Mouse (Mus musculus) intestine, embryonic 16.5 days (tissue): Measurements from ENCODE around the gene Krtap17-1. TPM values are rescaled to one million over a fixed set of nuclear protein-coding genes. Genes with fewer than 3 reads are reported as not detected.

Experiments used
- ATAC-seq: fragments of 200-750 bp; cut with Nextera tagmentation; 2 replicates; pipeline ENCODE4 v1.8.0; 2017; ENCODE audit warnings: moderate TSS enrichment, moderate library complexity
- H3K27ac ChIP-seq: fragments of 300-500 bp; sonication (generic); 2 replicates; pipeline ENCODE4 v1.5.1; 2014; ENCODE audit warnings: mild to moderate bottlenecking, low read length
- H3K27me3 ChIP-seq: fragments of 300-500 bp; sonication (generic); replicated peaks from 2 replicates; pipeline ENCODE4 v1.6.1; 2014; ENCODE audit warnings: low read length, control low read depth, mixed read lengths; ENCODE audit not compliant: control insufficient read depth, insufficient read depth
- H3K36me3 ChIP-seq: fragments of 300-500 bp; sonication (generic); 2 replicates; pipeline ENCODE4 v1.6.1; 2014; ENCODE audit warnings: low read length, control low read depth; ENCODE audit not compliant: control insufficient read depth, insufficient read depth
- H3K4me1 ChIP-seq: fragments of 300-500 bp; sonication (generic); 2 replicates; pipeline ENCODE4 v1.6.1; 2014; ENCODE audit warnings: low read length, control low read depth, mixed read lengths; ENCODE audit not compliant: control insufficient read depth, insufficient read depth
- H3K4me2 ChIP-seq: fragments of 300-500 bp; sonication (generic); 2 replicates; pipeline ENCODE4 v1.6.1; 2014; ENCODE audit warnings: low read depth, low read length, control low read depth
- H3K4me3 ChIP-seq: fragments of 300-500 bp; sonication (generic); 2 replicates; pipeline ENCODE4 v1.5.1; 2014; ENCODE audit warnings: mild to moderate bottlenecking, low read length
- H3K9ac ChIP-seq: fragments of 300-500 bp; sonication (generic); 2 replicates; pipeline ENCODE4 v1.6.1; 2014; ENCODE audit warnings: low read depth, low read length
- H3K9me3 ChIP-seq: fragments of 300-500 bp; sonication (generic); 2 replicates; pipeline ENCODE4 v1.6.1; 2016; ENCODE audit warnings: low read length, control low read depth; ENCODE audit not compliant: control insufficient read depth
- WGBS: fragments of 180-500 bp; shearing (Covaris S2); extraction: QIAGEN DNeasy Blood & Tissue Kit; methylation state at CpG from one replicate; pipeline ENCODE4 v1.1.7; 2014; 5-methylcytosine and 5-hydroxymethylcytosine counted together
- polyA plus RNA-seq: library from polyadenylated mRNA; unstranded; fragments of >200 nt; fragmentation: Nextera tagmentation; extraction: Ambion mirVana; gene quantifications from 2 replicates; pipeline ENCODE4 v1.2.1, GENCODE M21; 2015

The Krtap17-1 gene
- not detected in 2 replicates for polyA plus RNA-seq

- no peak within 1 kb of the TSS for H3K4me2 ChIP-seq
- H3K9me3 ChIP-seq, result no peaks in the 10 kb centered on the region
- ATAC-seq, result no peak
- H3K9ac ChIP-seq, result no peak within 1 kb of the TSS
- no peak within 1 kb of the TSS for H3K4me3 ChIP-seq
- no peaks in the 10 kb centered on the region for H3K4me1 ChIP-seq
- 0 out of 2 replicates have a peak, but pooled peaks cover 5% of the 10 kb centered on the region for H3K27me3 ChIP-seq
- H3K27ac ChIP-seq, result no peak within 1 kb of the TSS
- WGBS, result 17% methylated on average over 24 of the region's 26 CpGs
- H3K36me3 ChIP-seq, result no peaks in the 10 kb centered on the region
These were observed at the start of gene Krtap17-1 for GRCm38 (mm10) chr11:99993620-99994383. Krtap17-1 (minus strand) TSS chr11:99993994.

GRCm38 (mm10) chr11:100041454-100041853 is 47.7 kb upstream of the Krtap17-1 start, which contains the start of gene Krt34:
Krt34 (minus strand) TSS chr11:100041554.
- no peaks in the 10 kb centered on the region for H3K27me3 ChIP-seq
- ATAC-seq, result no peak
- 91% methylated on average over 6 of the region's 6 CpGs for WGBS
- H3K27ac ChIP-seq, result no peak within 1 kb of the TSS
- H3K4me3 ChIP-seq, result no peak within 1 kb of the TSS
- no peaks in the 10 kb centered on the region for H3K9me3 ChIP-seq
- H3K4me2 ChIP-seq, result no peak within 1 kb of the TSS
- no peak within 1 kb of the TSS for H3K9ac ChIP-seq
- no peaks in the 10 kb centered on the region for H3K36me3 ChIP-seq
- H3K4me1 ChIP-seq, result no peaks in the 10 kb centered on the region

GRCm38 (mm10) chr11:100029768-100030167 is 36.0 kb upstream of the Krtap17-1 start, which contains the start of gene Krt33b:
Krt33b (minus strand) TSS chr11:100029868.
- no peaks in the 10 kb centered on the region; the same call in 1 of the 2 replicates for H3K4me1 ChIP-seq
- no peak within 1 kb of the TSS for H3K9ac ChIP-seq
- H3K4me3 ChIP-seq, result no peak within 1 kb of the TSS
- WGBS, result 88% methylated on average over 6 of the region's 6 CpGs
- H3K27ac ChIP-seq, result no peak within 1 kb of the TSS
- no peaks in the 10 kb centered on the region for H3K36me3 ChIP-seq
- H3K9me3 ChIP-seq, result no peaks in the 10 kb centered on the region
- H3K27me3 ChIP-seq, result no peaks in the 10 kb centered on the region
- ATAC-seq, result no peak
- H3K4me2 ChIP-seq, result no peak within 1 kb of the TSS

- H3K27ac ChIP-seq, result no peak overlapping the region
- H3K36me3 ChIP-seq, result no peaks in the 10 kb centered on the region
- no peak overlapping the region for H3K4me2 ChIP-seq
- ATAC-seq, result no peak
- no peaks in the 10 kb centered on the region for H3K9me3 ChIP-seq
- no peak overlapping the region for H3K4me3 ChIP-seq
- no peaks in the 10 kb centered on the region for H3K4me1 ChIP-seq
- no peaks in the 10 kb centered on the region for H3K27me3 ChIP-seq
- WGBS, result 76% methylated on average over 5 of the region's 5 CpGs
- no peak overlapping the region for H3K9ac ChIP-seq
These were observed 27.6 kb upstream of the Krtap17-1 start for GRCm38 (mm10) chr11:100021438-100021837.

GRCm38 (mm10) chr11:100019466-100019865 is 25.7 kb upstream of the Krtap17-1 start:
- no peak for ATAC-seq
- no peaks in the 10 kb centered on the region for H3K36me3 ChIP-seq
- H3K27me3 ChIP-seq, result no peaks in the 10 kb centered on the region
- H3K9ac ChIP-seq, result no peak overlapping the region
- no peaks in the 10 kb centered on the region for H3K4me1 ChIP-seq
- no peaks in the 10 kb centered on the region for H3K9me3 ChIP-seq
- no peak overlapping the region for H3K27ac ChIP-seq
- WGBS, result 88% methylated on average over 1 of the region's 1 CpGs
- no peak overlapping the region for H3K4me3 ChIP-seq
- no peak overlapping the region for H3K4me2 ChIP-seq

GRCm38 (mm10) chr11:100016112-100016511 is 22.3 kb upstream of the Krtap17-1 start, which contains the start of gene Krt33a:
Krt33a (minus strand) TSS chr11:100016212.
- ATAC-seq, result no peak
- no peaks in the 10 kb centered on the region for H3K4me1 ChIP-seq
- 69% methylated on average over 4 of the region's 4 CpGs for WGBS

GRCm38 (mm10) chr11:100013691-100014171 is 19.9 kb upstream of the Krtap17-1 start:
- no peak overlapping the region for H3K4me3 ChIP-seq
- no peak overlapping the region for H3K27ac ChIP-seq
- no peak overlapping the region for H3K9ac ChIP-seq
- ATAC-seq, result no peak
- H3K4me1 ChIP-seq, result no peaks in the 10 kb centered on the region
- H3K36me3 ChIP-seq, result no peaks in the 10 kb centered on the region
- no peaks in the 10 kb centered on the region for H3K27me3 ChIP-seq
- no peaks in the 10 kb centered on the region for H3K9me3 ChIP-seq
- WGBS, result 50% methylated on average over 4 of the region's 4 CpGs
- H3K4me2 ChIP-seq, result no peak overlapping the region

More at GRCm38 (mm10) chr11:100016112-100016511, 22.3 kb upstream of the Krtap17-1 start, which contains the start of gene Krt33a:
- Histone ChIP-seq H3K4me3 (no peak within 1 kb of the TSS), H3K4me2 (no peak within 1 kb of the TSS), H3K27ac (no peak within 1 kb of the TSS), H3K9ac (no peak within 1 kb of the TSS), H3K27me3 (no peaks in the 10 kb centered on the region), H3K36me3 (no peaks in the 10 kb centered on the region), H3K9me3 (no peaks in the 10 kb centered on the region)

- Histone ChIP-seq H3K4me3 (no peak overlapping the region), H3K27me3 (no peaks in the 10 kb centered on the region), H3K36me3 (no peaks in the 10 kb centered on the region), H3K9me3 (no peaks in the 10 kb centered on the region), H3K9ac (no peak overlapping the region), H3K4me1 (no peaks in the 10 kb centered on the region), H3K4me2 (no peak overlapping the region), H3K27ac (no peak overlapping the region)
- no peak for ATAC-seq
- WGBS, result 78% methylated on average over 5 of the region's 5 CpGs
These were observed 16.9 kb upstream of the Krtap17-1 start for GRCm38 (mm10) chr11:100010682-100011081.

- no peaks in the 10 kb centered on the region for H3K9me3 ChIP-seq
- 90% methylated on average over 5 of the region's 5 CpGs for WGBS
- no peaks in the 10 kb centered on the region for H3K36me3 ChIP-seq
- H3K4me1 ChIP-seq, result no peaks in the 10 kb centered on the region
- H3K4me3 ChIP-seq, result no peak overlapping the region
- no peak for ATAC-seq
- no peaks in the 10 kb centered on the region for H3K27me3 ChIP-seq
- no peak overlapping the region for H3K27ac ChIP-seq
- no peak overlapping the region for H3K9ac ChIP-seq
- H3K4me2 ChIP-seq, result no peak overlapping the region
These were observed 14.5 kb upstream of the Krtap17-1 start for GRCm38 (mm10) chr11:100008336-100008735.
